Mouse (Mus musculus): ENCODE measurements at regions not wholly inside any gene's neighbourhood (a gene's known extent, or its start where the extent isn't known, plus 50 kb on each side); places are given as distances from the start of the nearest gene placed in this dataset.

- no peak for DNase-seq
These were observed 185.0 kb upstream of the Sox2 start for GRCm38 (mm10) chr3:34465040-34465831.

GRCm38 (mm10) chr3:34458766-34459165 is 191.4 kb upstream of the Sox2 start:
- DNase-seq, result no peak

- no peak for DNase-seq
These were observed 192.4 kb upstream of the Sox2 start for GRCm38 (mm10) chr3:34457821-34458220.

- DNase-seq, result no peak
These were observed 193.4 kb upstream of the Sox2 start for GRCm38 (mm10) chr3:34456488-34457433.

- no peak for DNase-seq
These were observed 196.1 kb upstream of the Sox2 start for GRCm38 (mm10) chr3:34454026-34454624.

- DNase-seq, result no peak
These were observed 204.9 kb upstream of the Sox2 start for GRCm38 (mm10) chr3:34445354-34445753.

- no peak for DNase-seq
These were observed 205.4 kb upstream of the Sox2 start for GRCm38 (mm10) chr3:34444802-34445201.

- no peak for DNase-seq
These were observed 206.2 kb upstream of the Sox2 start for GRCm38 (mm10) chr3:34443731-34444628.

GRCm38 (mm10) chr3:34443307-34443706 is 206.9 kb upstream of the Sox2 start:
- no peak for DNase-seq

GRCm38 (mm10) chr3:34441792-34442191 is 208.4 kb upstream of the Sox2 start:
- DNase-seq, result no peak

GRCm38 (mm10) chr3:34441266-34441665 is 208.9 kb upstream of the Sox2 start:
- DNase-seq, result no peak

GRCm38 (mm10) chr3:34434901-34435300 is 215.3 kb upstream of the Sox2 start:
- DNase-seq, result no peak

GRCm38 (mm10) chr3:34427967-34428366 is 222.2 kb upstream of the Sox2 start:
- DNase-seq, result no peak

- no peak for DNase-seq
These were observed 222.7 kb upstream of the Sox2 start for GRCm38 (mm10) chr3:34427495-34427894.

- no peak for DNase-seq
These were observed 223.2 kb upstream of the Sox2 start for GRCm38 (mm10) chr3:34426955-34427354.

GRCm38 (mm10) chr3:34411915-34412306 is 238.3 kb upstream of the Sox2 start:
- DNase-seq, result no peak

GRCm38 (mm10) chr3:34411142-34411914 is 238.9 kb upstream of the Sox2 start:
- no peak for DNase-seq

- DNase-seq, result no peak
These were observed 246.6 kb upstream of the Sox2 start for GRCm38 (mm10) chr3:34403586-34403985.

GRCm38 (mm10) chr3:34391275-34391674 is 258.9 kb upstream of the Sox2 start:
- no peak for DNase-seq

- no peak for DNase-seq
These were observed 265.2 kb upstream of the Sox2 start for GRCm38 (mm10) chr3:34384965-34385505.

- no peak for DNase-seq
These were observed 272.3 kb upstream of the Sox2 start for GRCm38 (mm10) chr3:34377913-34378312.
